Mouse (Mus musculus): ENCODE data around the gene Gfm2.

GRCm38 (mm10) chr13:97225130-97225529 lies 87.4 kb downstream of the Gfm2 start:
- TF ChIP-seq GATA1 (IDR thresholded peaks at IDR 0.05; ENCODE audit: low read length) (no peak), TAL1 (IDR thresholded peaks at IDR 0.05; ENCODE audit: low read length) (no peak)
